Mouse (Mus musculus) erythroblast, embryonic 14.5 days (primary cell): Measurements from ENCODE around the gene Slc29a1.

Experiments
- GATA1 ChIP-seq: IDR thresholded peaks from 2 replicates; pipeline ENCODE4 v1.6.1; 2012; ENCODE audit warnings: low read length, inconsistent platforms, mixed read lengths
- TAL1 ChIP-seq: IDR thresholded peaks from 3 replicates; pipeline ENCODE4 v1.6.1; 2012; ENCODE audit warnings: low read length, inconsistent platforms, mixed read lengths

- no peak for TF ChIP-seq GATA1
- no peak for TF ChIP-seq TAL1
Observed at GRCm38 (mm10) chr17:45557246-45557824, 42.1 kb downstream of the Slc29a1 start.
